Mouse (Mus musculus): Measurements from ENCODE around the gene Gm37596.
"Not testable (repeated sequence)": the region's sequence is repeated elsewhere in the genome, so short reads cannot be mapped to it uniquely, and the experiment has no call there.

Gm37596 gene

GRCm38 (mm10) chr3:93692970-93693369 is at the start of gene Gm37596:
Gene Gm37596 (minus strand): TSS chr3:93693070.
- not testable (repeated sequence) for DNase-seq (ENCODE audit: low read depth, low spot score)

GRCm38 (mm10) chr3:93708969-93709637 is 16.2 kb upstream of the Gm37596 start:
- DNase-seq (ENCODE audit: low read depth, low spot score), result not testable (repeated sequence)

GRCm38 (mm10) chr3:93676210-93676609 is 16.7 kb downstream of the Gm37596 start, which contains the start of gene Tdpoz1:
Gene Tdpoz1 (minus strand): TSS chr3:93676310.
- not testable (repeated sequence) for DNase-seq (ENCODE audit: low read depth, low spot score)

- DNase-seq (ENCODE audit: low read depth, low spot score), result not testable (repeated sequence)
Measured at GRCm38 (mm10) chr3:93670805-93671503, 21.9 kb downstream of the Gm37596 start.

GRCm38 (mm10) chr3:93654260-93654659 is 38.6 kb downstream of the Gm37596 start:
- DNase-seq (ENCODE audit: low read depth, low spot score), result no peak

- no peak for DNase-seq (ENCODE audit: low read depth, low spot score)
Measured at GRCm38 (mm10) chr3:93652586-93652985, 40.3 kb downstream of the Gm37596 start, which contains the start of gene Tdpoz2. Gene Tdpoz2 (minus strand): TSS chr3:93652686.
